Mouse (Mus musculus) MEL (cell line): ENCODE results near the gene Traip.

Source experiments
- CTCF ChIP-seq, 3 experiments: IDR thresholded peaks in 2 of 3; conservative IDR thresholded peaks in 1 of 3; 2 replicates each; pipeline ENCODE4 v1.5.1; 2011 to 2012; ENCODE audit warnings: low read length in 3 of 3, low read depth in 2 of 3, mild to moderate bottlenecking in 2 of 3, improper control_type of control experiment in 1 of 3, inconsistent platforms in 1 of 3, mixed read lengths in 1 of 3, moderate library complexity in 1 of 3; ENCODE audit not compliant: control insufficient read depth in 1 of 3, insufficient read depth in 1 of 3, poor library complexity in 1 of 3, severe bottlenecking in 1 of 3
- E2F4 ChIP-seq: IDR thresholded peaks from 2 replicates; pipeline ENCODE4 v1.6.1; 2011; ENCODE audit warnings: low read depth, low read length, improper control_type of control experiment, borderline replicate concordance
- GATA1 ChIP-seq: IDR thresholded peaks from 2 replicates; pipeline ENCODE4 v1.6.1; 2011; ENCODE audit warnings: low read depth, low read length, improper control_type of control experiment
- MAFK ChIP-seq: IDR thresholded peaks from 2 replicates; pipeline ENCODE4 v1.6.1; 2011; ENCODE audit warnings: low read depth, mild to moderate bottlenecking, low read length, improper control_type of control experiment, borderline replicate concordance
- NRF1 ChIP-seq: IDR thresholded peaks from 2 replicates; pipeline ENCODE4 v1.6.1; 2014; ENCODE audit warnings: low read depth, mild to moderate bottlenecking, inconsistent platforms, low read length, improper control_type of control experiment, moderate library complexity; ENCODE audit not compliant: poor library complexity, insufficient read depth, severe bottlenecking
- POLR2A ChIP-seq, 2 experiments: IDR thresholded peaks; 2 replicates each; pipeline ENCODE4 v1.6.1; 2011 to 2012; ENCODE audit warnings: low read length in 2 of 2, mild to moderate bottlenecking in 2 of 2, control low read depth in 1 of 2, improper control_type of control experiment in 1 of 2, low read depth in 1 of 2, moderate library complexity in 1 of 2; ENCODE audit not compliant: control insufficient read depth in 1 of 2, insufficient read depth in 1 of 2, poor library complexity in 1 of 2
- TAL1 ChIP-seq: IDR thresholded peaks from 2 replicates; pipeline ENCODE4 v1.6.1; 2012; ENCODE audit warnings: mild to moderate bottlenecking, inconsistent platforms, low read length, moderate library complexity, mixed read lengths
- USF1 ChIP-seq: IDR thresholded peaks from 2 replicates; pipeline ENCODE4 v1.6.1; 2014; ENCODE audit warnings: low read depth, mild to moderate bottlenecking, inconsistent platforms, low read length, improper control_type of control experiment, moderate library complexity
- ZC3H11A ChIP-seq: IDR thresholded peaks from 2 replicates; pipeline ENCODE4 v1.6.1; 2012; ENCODE audit warnings: low read depth, mild to moderate bottlenecking, inconsistent platforms, low read length, improper control_type of control experiment

DNA sequence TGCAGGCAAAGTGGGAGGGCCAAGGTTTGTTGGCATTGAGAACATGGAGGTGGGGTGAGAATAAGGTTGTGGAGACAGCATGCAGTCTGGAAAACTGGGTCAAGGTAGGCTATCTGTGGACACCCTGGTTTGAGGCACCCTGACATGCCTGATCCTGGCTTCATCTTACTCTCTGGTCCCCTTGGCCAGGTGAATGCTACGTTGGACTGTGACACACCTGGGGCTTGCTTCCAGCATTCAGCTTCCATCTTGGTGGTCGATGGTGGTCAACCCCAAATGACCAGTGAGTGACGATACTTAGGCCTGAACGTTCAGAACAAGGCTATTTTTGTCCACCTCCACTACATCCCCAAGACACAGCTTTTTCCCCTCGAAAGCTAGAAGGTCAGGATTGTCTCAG, 46.1 kb downstream of the Traip start, which contains the start of gene Gm20662:
- TF ChIP-seq USF1 = no peak
- no peak for TF ChIP-seq TAL1
- TF ChIP-seq ZC3H11A = no peak
- no peak for TF ChIP-seq CTCF (IDR thresholded peaks at IDR 0.05 in 2 of 3, conservative IDR thresholded peaks at IDR 0.05 in 1 of 3; ENCODE audit: control insufficient read depth in 1 of 3, insufficient read depth in 1 of 3, low read depth in 2 of 3, low read length in 3 of 3, poor library complexity in 1 of 3, severe bottlenecking in 1 of 3)
- TF ChIP-seq POLR2A (IDR thresholded peaks at IDR 0.05; ENCODE audit: control insufficient read depth in 1 of 2, insufficient read depth in 1 of 2, low read depth in 1 of 2, low read length in 2 of 2, poor library complexity in 1 of 2) = no peak
- no peak for TF ChIP-seq MAFK
- no peak for TF ChIP-seq GATA1
- TF ChIP-seq E2F4 = no peak
- no peak for TF ChIP-seq NRF1
